10 mouse cellular contexts compared by ENCODE assay signal in the genomic region with DNA sequence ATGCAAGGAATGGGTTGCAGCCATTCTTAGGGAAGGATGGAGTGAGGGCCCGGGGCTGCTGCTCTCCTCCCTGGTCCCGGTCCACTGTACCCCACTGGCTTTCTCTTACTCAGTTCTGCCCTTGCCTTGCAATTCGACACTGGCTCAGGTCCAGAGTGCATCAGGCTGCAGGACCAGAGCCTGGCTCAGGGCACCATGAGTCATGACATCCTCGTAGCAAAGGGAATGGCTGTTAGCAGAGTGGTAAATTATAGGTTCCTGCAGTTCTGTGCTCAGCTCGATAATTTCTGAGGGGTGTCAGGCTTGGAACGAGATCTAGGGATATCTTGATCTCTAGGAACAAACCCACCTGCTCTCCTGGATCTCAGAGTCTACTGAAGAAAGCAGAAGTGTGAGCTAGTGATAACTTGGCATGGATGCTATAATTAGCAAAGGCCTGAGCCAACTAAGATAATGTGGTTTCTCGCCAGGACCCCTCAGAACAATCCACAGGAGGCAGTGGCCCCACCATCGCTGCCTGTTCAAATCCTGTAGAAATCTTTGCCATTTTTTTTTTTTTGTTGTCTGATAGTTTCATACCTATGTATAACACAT.
DNase-seq lines count a peak whose midpoint lies in the region; ATAC-seq lines count a peak whose summit lies in the region.
"Had no signal": no experiment of that assay in that cellular context is flagged by ENCODE, and none has a peak within 500 bp of the region (broad histone marks: within the 10 kb centered on the region; RNA-seq: fewer than 3 reads in every experiment).

No protein-coding gene starts in this region.

- H3K27ac ChIP-seq in limb, embryonic 13.5 days, result 0 out of 2 replicates have a peak overlapping the region, but pooled peaks have one; percentile 28
- no peak overlapping the region for H3K27ac ChIP-seq in limb, embryonic 10.5 days
- H3K27ac ChIP-seq in embryonic facial prominence, embryonic 13.5 days, result peak overlapping the region; percentile 86
- H3K27ac ChIP-seq: liver, embryonic 15.5 days had no signal

- H3K36me3 ChIP-seq in limb, embryonic 13.5 days, result no peaks in the 10 kb centered on the region
- no peaks in the 10 kb centered on the region for H3K36me3 ChIP-seq in limb, embryonic 10.5 days
- H3K36me3 ChIP-seq in embryonic facial prominence, embryonic 13.5 days, result no peaks in the 10 kb centered on the region
- H3K36me3 ChIP-seq: liver, embryonic 15.5 days had no signal

- no peak overlapping the region for H3K4me3 ChIP-seq in limb, embryonic 13.5 days
- H3K4me3 ChIP-seq in limb, embryonic 10.5 days, result no peak overlapping the region
- H3K4me3 ChIP-seq in embryonic facial prominence, embryonic 13.5 days, result no peak overlapping the region
- H3K4me3 ChIP-seq: liver, embryonic 15.5 days had no signal

- H3K9ac ChIP-seq in limb, embryonic 13.5 days, result no peak overlapping the region
- H3K9ac ChIP-seq in embryonic facial prominence, embryonic 13.5 days, result 0 out of 2 replicates have a peak overlapping the region, but pooled peaks have one; percentile 21
- H3K9ac ChIP-seq: liver, embryonic 15.5 days had no signal

- DNase-seq in gastrocnemius, postnatal 10 days, result peak; percentile 25
- DNase-seq in gastrocnemius, postnatal 25 days, result no peak
- no peak for DNase-seq in limb, embryonic 10.5 days (ENCODE audit: low spot score)
- DNase-seq in adrenal gland, postnatal 14 days, result peak; percentile 88
- DNase-seq in layer of hippocampus, postnatal 25 days (ENCODE audit: extremely low spot score in 1 of 2, low spot score in 1 of 2), result no peak
- DNase-seq: spleen, adult 18-20 months had no signal

- no peak overlapping the region for H3K4me2 ChIP-seq in limb, embryonic 13.5 days (replicated peaks)
- H3K4me2 ChIP-seq in embryonic facial prominence, embryonic 13.5 days, result peak overlapping the region; percentile 11
- H3K4me2 ChIP-seq: liver, embryonic 15.5 days had no signal

- H3K27me3 ChIP-seq in limb, embryonic 13.5 days, result no peaks in the 10 kb centered on the region
- H3K27me3 ChIP-seq in limb, embryonic 10.5 days (ENCODE audit: low read depth, poor library complexity, severe bottlenecking), result no peaks in the 10 kb centered on the region
- H3K27me3 ChIP-seq in embryonic facial prominence, embryonic 13.5 days, result no peaks in the 10 kb centered on the region
- H3K27me3 ChIP-seq: liver, embryonic 15.5 days had no signal

- WGBS in limb, embryonic 13.5 days, result 41% methylated on average over 8 of the region's 8 CpGs
- WGBS in limb, embryonic 10.5 days, result 49% methylated on average over 8 of the region's 8 CpGs
- WGBS in embryonic facial prominence, embryonic 13.5 days, result 33% methylated on average over 8 of the region's 8 CpGs

- peaks cover 10% of the 10 kb centered on the region; the same call in 1 of the 2 replicates for H3K4me1 ChIP-seq in limb, embryonic 13.5 days
- peaks cover 13% of the 10 kb centered on the region for H3K4me1 ChIP-seq in limb, embryonic 10.5 days
- peaks cover 37% of the 10 kb centered on the region for H3K4me1 ChIP-seq in embryonic facial prominence, embryonic 13.5 days
- H3K4me1 ChIP-seq: liver, embryonic 15.5 days had no signal

- no peaks in the 10 kb centered on the region for H3K9me3 ChIP-seq in limb, embryonic 13.5 days
- no peaks in the 10 kb centered on the region for H3K9me3 ChIP-seq in limb, embryonic 10.5 days (replicated peaks)
- H3K9me3 ChIP-seq in embryonic facial prominence, embryonic 13.5 days, result no peaks in the 10 kb centered on the region
- H3K9me3 ChIP-seq: liver, embryonic 15.5 days had no signal

- ATAC-seq in limb, embryonic 13.5 days (ENCODE audit: low FRiP score, low read depth), result no peak
- ATAC-seq in embryonic facial prominence, embryonic 13.5 days (ENCODE audit: insufficient number of reproducible peaks, insufficient read depth, low FRiP score, low TSS enrichment, low read depth), result no peak; the same call in 1 of the 2 replicates
- ATAC-seq in frontal cortex, adult (ENCODE audit: low TSS enrichment), result no peak

Comparison
In these comparisons a context has a peak if more than half of its experiments do, and no peak if none do; other contexts are left out.
1. DNase-seq: peak in gastrocnemius, postnatal 10 days (single experiment) and adrenal gland, postnatal 14 days (single experiment); none in gastrocnemius, postnatal 25 days (single experiment), limb, embryonic 10.5 days (single experiment) and layer of hippocampus, postnatal 25 days (0 of 2).